Mouse (Mus musculus) adrenal gland (tissue): ENCODE measurements around the gene Dkkl1.

Experiments used
- intact Hi-C: fragments of 180-260 bp; cut with DNase I; formaldehyde crosslinking; loops from one replicate; pipeline ENCODE4 v1.15.1; 2025
- microRNA-seq, 2 experiments: library from miRNA; unstranded; fragments of <30 nt; microRNA quantifications; one replicate each; pipeline ENCODE4; 2019

Gene Dkkl1

DNA sequence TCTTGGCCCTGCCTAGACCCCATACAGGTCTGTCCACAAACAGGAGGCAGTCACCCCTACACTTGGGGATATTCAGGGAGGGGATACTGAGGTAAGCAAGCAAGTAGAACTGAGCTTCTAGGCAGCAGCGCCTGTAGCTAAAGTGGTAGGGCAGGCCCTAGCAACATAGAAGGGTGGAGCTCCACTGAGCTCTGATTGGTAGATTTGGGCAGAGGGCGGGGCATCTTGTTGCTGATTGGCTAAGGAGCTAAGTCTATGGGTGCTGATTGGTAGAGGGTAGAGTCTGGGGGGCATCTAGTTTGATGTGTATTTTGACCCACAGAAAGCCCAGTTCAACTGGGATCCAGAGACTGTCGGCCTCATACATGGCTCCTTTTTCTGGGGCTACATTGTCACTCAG lies 42.5 kb downstream of the Dkkl1 start:
- intact Hi-C loops: no loop called here

DNA sequence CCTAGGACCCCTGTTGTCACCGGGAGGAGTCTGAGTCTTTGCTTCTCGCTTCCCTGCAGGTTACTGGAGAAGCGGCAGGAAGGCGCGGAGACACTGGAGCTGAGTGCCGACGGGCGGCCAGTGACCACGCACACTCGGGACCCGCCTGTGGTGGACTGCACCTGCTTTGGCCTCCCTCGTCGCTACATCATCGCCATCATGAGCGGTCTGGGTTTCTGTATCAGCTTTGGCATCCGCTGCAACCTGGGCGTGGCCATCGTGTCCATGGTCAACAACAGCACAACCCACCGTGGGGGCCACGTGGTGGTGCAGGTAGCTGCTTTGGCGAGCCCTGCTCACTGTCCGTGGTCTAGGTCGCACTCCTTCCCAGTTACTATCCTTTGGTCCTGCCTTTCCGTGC lies 43.3 kb downstream of the Dkkl1 start:
- intact Hi-C loops: no loop called here

DNA sequence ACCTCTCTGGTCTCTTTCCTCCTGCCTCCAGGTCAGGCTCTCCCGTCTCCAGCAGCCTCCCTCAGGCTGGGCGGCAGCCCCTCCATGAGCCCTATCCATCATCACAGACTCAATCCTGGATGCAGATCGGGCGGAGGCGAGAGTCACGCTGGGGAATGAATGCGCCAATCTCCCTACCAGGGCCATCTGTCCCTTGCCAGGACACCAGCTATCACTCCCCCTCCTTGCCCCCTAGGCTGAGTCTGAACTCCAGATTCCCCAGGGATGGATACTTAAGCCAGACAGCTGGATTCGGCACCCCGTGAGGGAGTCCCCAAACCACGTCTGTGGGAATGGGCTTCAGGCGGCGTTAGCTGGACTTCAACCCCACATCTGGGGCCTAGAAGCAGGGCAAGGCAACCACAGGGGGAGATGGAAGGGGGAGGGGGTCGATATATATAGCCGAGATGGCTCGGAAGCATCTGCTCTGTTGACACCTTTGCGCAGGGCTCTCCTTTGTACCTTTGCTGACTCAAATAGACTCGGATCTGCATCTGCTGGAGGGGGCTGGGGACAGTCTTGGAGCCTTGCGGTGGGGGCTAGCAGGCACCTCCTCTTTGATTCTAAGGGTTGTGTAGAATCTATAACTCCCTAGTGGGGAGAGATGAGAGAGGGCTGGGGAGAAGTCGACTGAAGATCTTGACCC lies 44.0 kb downstream of the Dkkl1 start:
- intact Hi-C loops: no loop called here

DNA sequence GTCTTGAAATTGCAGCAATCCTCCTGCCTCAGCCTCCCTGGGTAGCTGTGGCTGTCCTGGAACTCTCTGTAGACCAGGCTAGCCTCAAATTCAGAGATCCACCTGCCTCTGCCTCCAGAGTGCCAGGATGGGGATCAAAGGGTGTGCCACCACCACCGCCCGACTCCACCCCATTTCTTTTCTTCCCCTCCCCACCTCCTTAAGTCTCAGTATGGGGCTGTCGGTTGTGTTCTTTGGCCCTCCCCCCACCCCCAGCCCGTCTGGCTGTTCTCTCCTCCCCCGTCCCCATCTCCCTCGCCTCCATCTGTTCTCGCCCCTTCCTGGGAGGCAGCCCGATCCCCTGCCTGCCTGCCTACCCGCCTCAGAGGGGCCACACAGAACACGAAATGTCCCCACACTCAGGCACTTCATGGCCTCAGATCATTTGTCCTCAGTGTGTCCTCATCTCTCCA lies 45.0 kb downstream of the Dkkl1 start:
- intact Hi-C loops: no loop called here

DNA sequence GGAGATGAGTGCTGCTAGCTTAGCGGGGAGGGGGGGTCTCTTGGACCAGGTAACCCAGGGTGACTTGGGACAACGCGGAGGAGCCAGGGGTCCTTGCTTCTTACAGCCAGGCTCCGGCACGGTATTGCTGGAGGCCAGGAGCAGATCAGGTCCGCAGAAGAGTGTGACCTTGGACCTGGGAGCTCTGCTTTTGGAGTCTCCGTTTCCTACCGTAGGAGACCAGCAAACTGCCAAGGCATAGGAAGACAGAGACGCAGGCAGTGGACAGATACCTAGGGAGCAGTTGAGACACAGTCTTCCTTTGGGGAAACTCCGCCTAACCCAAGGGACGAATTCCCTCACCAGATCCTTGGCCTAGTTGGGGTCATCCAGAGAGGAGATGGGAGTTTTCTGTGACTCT lies 46.2 kb downstream of the Dkkl1 start:
- intact Hi-C loops: no loop called here

DNA sequence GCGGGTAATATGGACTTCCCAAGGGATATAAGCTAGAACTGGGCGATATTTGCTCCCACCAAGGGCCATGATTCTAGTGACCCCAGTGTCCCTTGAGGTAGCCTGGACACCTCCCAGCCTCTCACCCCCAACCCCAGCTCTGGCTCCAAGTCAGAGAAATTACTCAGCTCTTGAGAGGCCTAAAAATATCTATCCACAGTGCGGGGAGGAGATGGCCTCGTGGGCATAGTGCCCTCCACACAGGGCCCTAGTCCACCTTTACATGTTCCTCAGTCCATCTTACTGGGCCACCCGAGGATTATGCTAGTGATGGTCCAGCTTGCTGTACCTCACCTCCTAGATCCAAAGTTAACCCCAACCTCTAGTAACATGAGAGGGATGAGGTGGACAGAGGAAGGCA lies 47.1 kb downstream of the Dkkl1 start:
- intact Hi-C loops: no loop called here

DNA sequence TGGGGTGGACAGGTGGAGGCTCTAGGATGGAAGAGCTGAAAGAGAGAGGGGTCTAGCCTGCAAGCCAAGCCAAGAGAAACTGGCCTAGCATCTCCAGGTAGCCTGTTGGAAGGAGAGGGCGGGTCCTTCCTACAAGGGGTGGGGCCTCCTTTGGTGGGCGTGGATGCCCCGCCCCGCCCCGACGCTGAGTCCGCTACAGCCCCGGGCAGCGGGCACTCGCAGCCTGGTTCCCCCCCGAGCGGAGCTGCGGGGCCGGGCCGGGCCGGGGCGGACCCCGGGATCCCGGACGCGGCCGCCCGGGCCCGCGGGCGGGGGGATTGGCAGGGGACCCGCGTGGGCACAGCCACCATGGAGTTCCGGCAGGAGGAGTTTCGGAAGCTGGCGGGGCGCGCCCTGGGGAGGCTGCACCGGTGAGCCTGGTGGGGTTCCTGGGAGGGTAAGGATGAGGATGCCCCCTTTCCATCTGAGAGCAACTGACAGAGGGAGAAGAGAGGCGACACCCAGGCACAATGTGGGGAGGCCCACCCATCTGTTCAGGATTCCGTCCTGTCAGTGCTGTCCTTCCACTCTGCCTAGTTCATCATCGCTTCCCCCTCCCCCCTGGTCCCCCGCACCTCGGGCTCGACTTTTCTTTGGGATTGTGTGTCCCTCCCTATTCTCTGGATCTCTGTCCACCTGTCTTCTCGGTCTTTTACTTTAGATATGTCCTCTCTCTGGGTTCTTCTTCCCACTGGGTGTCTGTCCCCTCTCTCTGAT lies 48.0 kb downstream of the Dkkl1 start, which contains the start of gene Slc17a7:
Slc17a7 (plus strand) TSS at position 215 of the 756 bp plus-strand sequence.
- intact Hi-C loops: loop anchor here (2.0 kb wide), 1 partner anchor 37 kb away; no protein-coding TSS in a partner anchor

DNA sequence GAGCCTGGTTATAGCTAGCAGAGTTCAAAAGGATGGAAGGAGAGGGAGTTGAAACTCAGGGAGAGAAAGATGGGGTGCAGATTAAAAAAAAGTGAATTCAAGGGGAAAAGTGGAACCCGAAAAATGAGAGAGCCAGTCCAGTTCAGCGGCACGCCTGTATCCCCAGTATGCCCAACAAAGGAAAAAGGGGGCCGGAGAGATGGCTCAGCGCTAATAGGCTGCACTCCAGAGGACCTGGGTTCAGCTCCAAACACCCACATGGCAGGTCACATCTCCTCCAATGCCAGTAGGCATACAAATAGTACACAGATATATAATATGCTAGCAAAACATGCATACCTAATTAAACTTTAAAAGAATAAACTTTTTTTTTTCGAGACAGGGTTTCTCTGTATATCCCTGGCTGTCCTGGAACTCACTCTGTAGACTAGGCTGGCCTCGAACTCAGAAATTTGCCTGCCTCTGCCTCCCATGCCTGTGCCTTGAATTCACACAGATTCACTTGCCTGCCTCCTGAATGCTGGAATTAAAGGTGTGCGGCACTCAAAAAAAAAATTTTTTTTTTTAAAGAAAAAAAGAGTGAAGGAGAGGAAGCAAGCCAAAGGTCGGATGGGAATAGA lies 48.8 kb downstream of the Dkkl1 start:
- intact Hi-C loops: loop anchor here (2.0 kb wide), 1 partner anchor 38 kb away; no protein-coding TSS in a partner anchor

DNA sequence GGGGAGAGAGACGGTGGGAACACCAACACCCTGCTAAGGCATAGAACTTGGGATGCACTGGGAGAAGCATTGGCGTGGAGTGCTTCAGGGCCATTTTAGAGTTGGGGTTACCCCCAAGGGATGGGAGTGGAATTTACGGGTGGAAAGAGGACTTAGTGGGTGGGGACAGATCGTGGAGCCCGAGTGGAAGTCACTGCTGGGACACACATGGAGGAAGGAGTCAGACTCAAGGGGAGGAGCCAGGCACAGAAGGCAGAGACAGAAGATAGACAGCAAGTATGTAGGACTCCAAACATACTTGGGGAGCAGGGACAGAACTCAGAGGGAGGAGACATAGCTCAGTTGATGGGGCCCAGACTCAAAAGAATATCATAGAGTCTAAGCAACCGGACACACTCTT lies 49.4 kb downstream of the Dkkl1 start:
- intact Hi-C loops: loop anchor here (2.0 kb wide), 1 partner anchor 38 kb away; no protein-coding TSS in a partner anchor

DNA sequence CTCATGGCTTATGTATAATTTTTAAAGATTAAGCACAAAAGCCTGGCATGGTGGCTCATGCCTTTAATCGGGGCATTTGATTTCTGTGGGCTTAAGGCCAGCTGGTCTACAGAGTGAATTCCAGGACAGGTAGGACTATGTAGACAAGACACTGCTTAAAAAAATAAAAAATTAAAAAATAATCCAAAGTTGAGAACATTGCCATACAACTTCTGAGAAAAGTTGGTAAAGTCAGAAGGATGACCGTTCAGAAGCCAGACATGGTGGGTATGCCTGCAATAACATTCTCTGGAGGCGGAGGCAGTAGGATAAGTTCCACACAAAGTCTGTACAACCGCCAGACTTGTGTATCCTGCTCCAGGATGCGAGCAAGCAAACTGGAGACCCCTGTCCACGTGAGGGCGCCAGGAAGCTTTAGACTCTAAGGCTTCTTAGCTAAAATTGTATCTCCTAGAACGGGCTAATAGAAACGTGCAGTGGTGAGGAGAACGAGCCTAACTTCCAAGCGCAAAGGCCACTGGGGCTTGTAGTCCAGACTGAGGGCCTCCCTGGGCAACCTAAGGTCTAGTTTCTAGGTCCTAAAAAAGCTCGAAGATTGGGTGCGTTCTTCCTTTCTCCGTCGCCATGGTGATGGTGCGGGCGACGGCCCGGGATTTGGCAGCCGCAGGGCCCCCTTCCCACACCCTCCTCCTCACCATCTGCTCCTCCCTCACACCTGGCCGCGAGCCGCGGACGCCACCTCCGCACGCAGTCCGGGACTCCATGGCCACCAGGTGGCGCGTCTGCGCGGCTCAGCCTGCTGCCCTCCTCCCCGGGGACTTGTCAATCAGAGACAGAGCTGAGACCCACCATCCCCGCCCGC lies 50.1 kb downstream of the Dkkl1 start:
- intact Hi-C loops: loop anchor here (2.0 kb wide), 1 partner anchor 39 kb away; no protein-coding TSS in a partner anchor

DNA sequence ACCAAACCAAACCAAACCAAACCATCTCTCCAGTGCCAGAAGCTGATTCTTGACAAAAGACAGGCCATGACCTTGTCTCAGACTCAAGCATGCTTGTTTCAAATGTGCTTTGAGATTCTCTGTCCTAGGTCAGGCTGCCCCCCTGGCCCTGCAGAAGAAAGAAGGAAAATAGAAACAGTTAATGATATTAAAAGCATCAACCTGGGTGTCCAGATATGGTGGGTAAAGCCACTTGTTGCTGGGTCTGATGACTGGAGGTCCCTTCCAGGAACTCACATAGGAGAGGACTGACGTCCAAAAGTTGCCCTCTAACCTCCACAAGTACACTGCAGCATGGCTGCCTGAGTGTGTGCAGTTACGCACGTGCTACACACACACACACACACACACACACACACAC lies 51.1 kb downstream of the Dkkl1 start:
- intact Hi-C loops: no loop called here

DNA sequence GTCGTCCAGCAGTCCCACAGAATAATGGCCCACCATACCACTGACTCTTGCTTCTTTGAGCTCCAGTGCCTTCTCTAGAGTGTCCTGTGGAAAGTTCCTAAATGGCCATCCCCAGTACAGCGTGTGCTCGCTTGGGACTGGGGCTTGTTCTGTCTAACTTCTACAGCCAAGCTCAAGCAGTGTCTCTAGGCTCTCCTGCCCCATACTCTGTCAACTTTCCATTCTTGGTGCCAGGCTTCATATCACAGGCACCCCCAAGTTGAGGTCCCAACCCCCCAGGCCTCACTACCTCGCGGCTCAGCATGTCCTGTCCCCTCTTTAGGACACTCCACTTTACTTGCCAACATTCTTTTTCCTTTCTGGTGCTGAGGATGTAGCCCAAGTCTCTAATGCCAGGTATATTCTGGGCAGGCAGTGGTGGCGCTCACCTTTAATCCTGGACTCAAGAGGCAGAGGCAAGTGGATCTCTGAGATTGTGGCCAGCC lies 51.6 kb downstream of the Dkkl1 start:
- intact Hi-C loops: no loop called here

DNA sequence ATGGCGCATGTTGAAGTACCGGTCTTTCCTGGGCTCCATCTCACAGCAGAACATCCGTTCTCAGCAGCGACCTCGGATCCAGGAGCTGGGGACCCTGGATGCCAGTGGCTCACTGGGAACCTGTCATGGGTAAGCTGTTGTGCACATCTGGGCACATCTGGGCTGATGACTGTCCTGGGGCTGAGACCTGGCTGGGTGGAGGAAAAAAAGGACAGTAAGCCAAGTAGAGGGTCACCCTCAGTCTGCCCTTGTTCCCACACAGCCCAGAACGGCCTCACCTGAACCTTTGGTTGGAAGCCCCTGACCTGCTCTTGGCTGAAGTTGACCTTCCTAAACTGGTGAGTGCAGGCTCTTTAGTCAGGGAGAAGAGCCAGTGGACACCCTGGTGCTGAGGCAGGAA lies 53.0 kb downstream of the Dkkl1 start:
- intact Hi-C loops: no loop called here

Small RNA genes lying within 50 kb of the gene (microRNA-seq; reads per million reads assigned to microRNA genes)
- 0 reads per million in 2 experiments for gene Mir7055
